Mouse (Mus musculus): ENCODE measurements at regions not wholly inside any gene's neighbourhood (a gene's known extent, or its start where the extent isn't known, plus 50 kb on each side); places are given as distances from the start of the nearest gene placed in this dataset.
A peak's percentile ranks its signal among the peaks of the same experiment; 100 is the strongest.

DNA sequence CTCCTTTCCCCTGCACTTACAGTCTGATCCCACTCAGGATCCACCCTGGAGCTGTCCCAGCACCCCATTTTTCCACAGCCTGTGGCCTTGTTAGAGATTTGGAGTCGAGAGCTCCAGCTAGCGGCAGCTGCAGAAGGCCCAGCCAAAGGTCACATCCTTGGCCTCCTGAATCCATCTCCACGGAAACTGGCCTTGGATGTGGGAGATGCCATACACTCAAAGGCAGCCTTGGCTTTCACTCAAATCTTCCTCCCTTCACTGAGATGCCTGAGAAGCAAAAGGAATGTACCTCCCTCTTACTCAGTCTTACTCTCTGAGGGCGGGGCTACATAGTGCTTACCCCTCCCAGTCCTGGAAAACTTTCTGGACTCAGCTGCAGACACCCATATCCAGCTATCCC lies 56.2 kb upstream of the Ky start:
- peak; percentile 17 to 77 for DNase-seq (ENCODE audit: inconsistent age in 2 of 2, low spot score in 1 of 2)

DNA sequence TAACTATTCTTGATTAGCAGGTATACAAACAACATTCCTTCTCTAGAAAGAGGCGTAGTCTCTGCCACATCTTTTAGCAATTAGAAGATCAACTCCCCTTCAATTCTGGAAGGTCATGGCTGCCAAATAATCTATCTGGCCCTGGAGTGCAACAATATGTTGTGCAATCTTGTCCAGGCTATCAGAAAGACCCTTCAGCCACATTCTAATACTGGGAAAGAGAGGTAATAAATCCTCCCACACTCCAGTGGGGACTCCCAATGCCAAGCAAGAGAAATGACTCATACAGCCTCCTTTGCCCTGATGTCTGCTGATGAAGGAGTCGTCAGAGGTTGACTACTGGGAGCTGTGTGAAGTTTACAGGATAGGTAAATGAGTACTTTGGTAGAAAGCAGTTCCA lies 59.5 kb upstream of the Ky start:
- DNase-seq (ENCODE audit: inconsistent age in 2 of 2, low spot score in 1 of 2) = peak in 1 of 2 experiments; percentile 77

DNA sequence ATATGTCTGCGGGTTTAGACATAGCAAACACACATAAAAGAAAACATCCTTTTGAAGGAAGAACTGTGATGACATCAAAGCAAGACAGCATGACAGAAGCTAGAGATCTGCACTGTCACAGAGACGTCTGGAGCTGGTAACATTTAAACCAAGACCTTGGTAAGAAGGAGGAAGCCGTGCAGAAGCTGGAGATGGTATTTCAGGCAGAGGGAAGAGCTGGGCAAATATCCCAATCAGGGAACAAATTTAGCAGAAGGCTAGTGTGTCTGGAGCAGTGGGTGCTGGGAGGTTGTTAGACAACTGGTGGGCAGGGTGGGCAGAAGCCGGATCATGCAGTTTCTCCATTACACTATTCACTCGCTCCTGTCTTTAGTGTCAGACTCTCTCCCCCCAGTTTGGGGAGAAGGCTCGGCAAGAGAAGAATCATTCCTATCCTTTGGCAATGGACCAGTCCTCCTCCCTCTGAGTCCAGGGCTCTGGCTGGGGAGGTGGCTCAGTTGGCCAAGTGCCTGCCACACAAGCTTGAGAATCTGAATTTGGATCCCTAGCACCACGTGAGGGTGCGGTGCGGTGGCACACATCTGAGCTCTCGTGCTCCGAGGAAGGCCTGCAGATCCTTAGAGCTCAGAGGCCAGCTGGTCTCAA lies 63.2 kb upstream of the Ky start:
- no peak for DNase-seq (ENCODE audit: inconsistent age in 2 of 2, low spot score in 1 of 2)

DNA sequence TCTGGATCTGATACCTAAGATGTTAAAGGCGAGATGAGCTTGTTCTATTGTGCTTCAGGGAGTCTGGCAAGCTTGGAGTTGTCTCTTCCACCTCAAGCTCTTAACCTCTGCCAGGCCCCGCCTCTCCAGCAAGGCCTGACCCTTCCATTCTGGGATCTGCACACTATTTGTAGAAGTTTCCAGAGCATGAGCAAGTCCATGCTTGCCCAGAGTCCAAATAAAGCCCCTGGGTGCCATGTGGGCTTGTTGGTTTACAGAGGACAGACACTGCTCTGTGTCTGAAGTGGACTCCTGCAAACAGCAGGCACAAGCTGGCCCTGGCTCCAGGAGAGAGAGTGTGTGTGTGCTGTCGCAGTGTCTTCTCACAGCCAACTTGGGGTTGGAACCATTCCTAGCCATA lies 67.9 kb upstream of the Ky start:
- no peak for DNase-seq (ENCODE audit: inconsistent age in 2 of 2, low spot score in 1 of 2)

DNA sequence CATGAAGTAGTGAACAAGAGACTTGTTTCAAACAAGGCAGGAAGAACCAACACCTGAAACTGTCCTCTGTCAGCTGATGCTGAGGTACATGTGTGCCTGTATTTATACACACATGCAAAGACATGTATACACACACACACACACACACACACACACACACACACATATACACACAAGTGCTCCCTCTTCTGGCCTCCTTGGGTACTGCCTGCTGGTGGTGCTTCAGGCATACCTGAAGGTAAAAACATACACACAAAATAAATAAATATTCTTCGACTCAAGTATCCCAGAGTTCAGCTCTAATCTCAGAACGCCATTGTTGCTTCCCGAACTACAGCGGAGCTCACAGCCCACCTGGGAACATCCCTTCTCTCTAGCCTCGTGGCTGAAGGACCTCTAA lies 69.2 kb upstream of the Ky start:
- peak in 1 of 2 experiments; percentile 56 for DNase-seq (ENCODE audit: inconsistent age in 2 of 2, low spot score in 1 of 2)

DNA sequence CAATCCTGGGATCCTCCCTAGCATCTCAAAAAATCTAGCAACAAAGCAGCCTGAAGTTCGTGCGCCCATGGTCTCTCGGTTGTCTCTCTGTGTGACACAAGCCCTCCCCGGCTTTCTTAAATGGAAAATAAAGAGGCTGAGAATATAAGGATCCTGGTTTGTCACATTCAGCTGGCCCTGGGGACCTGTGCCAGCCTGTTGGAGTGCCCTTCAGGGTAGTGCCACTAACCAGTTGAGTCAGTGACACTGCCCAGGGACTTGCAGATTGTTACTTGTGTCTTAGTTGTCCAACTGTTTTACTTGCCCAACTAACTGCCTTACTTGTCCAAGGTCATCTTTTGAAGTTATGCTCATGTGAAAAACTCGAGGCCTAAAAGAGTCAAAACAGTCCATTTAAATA lies 73.5 kb upstream of the Ephb1 start:
- peak in 1 of 2 experiments; percentile 76 for DNase-seq (ENCODE audit: inconsistent age in 2 of 2, low spot score in 1 of 2)

DNA sequence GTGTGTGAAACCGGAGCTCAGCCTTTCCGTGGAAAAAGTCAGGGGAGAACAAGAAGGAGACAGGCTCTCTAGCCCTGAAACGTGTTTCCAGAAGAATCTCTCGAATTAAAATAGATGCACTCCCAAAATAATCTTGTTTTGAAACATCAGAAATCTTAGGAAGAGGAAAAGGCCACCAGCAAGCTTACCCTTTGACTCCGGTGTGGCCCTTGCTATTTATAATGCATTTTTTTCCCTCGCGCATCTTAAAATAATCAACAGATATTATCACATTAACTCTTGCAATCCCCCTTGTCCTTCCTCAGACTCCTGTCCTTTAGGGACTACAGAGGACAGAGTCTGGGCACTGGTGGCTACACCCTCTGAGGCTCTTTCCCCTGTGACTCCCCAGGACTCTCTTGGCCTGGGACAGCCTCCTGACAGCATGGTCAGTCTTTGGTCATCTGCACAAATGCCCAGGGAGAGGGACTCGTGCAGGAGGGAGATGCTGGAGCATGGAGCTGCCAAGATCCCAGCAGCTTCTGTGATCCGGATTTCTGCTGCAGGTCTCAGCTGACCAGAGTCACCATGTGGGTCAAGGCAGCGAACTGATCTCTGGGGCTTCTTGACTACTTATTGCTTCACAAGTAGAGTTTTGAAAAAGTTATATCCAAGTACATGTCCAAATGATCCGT lies 70.3 kb upstream of the Ephb1 start:
- peak in 1 of 2 experiments; percentile 57 for DNase-seq (ENCODE audit: inconsistent age in 2 of 2, low spot score in 1 of 2)

DNA sequence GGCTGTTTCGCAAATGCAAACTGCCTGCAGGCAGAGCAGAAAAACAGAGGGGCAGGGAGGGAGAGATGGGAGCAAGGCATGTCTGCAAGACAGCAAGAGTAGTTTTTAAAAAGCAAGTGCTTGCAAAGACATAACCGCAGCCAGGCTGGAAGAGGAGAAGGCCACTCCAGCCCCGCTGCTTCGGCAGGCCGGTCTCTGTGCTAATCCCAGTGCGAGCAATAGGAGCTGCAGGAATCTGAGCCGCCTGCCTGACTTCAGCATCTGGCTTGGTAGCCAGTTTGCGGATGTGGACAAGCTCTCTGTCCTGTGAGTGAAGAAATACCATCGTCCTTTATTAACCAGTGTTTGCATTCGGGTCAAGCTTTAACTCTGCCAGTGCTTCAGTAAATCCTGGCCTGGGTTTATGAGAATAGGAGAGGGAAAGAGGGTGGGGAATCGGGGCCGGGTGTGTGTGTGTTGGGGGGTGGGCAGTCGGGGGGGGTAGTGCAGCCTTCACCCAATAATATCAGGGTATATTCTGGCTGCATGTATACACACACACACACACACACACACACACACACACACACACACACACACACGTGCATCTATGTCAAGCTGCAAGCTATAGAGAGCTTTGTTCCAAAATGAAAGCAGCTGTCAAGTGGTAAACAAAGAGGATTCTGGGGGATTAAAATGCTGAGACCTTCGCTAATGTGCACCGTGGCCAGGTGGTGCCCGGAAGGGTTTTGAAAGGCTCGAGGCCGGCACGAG lies 69.6 kb upstream of the Ephb1 start:
- peak in 1 of 2 experiments; percentile 52 for DNase-seq (ENCODE audit: inconsistent age in 2 of 2, low spot score in 1 of 2)

DNA sequence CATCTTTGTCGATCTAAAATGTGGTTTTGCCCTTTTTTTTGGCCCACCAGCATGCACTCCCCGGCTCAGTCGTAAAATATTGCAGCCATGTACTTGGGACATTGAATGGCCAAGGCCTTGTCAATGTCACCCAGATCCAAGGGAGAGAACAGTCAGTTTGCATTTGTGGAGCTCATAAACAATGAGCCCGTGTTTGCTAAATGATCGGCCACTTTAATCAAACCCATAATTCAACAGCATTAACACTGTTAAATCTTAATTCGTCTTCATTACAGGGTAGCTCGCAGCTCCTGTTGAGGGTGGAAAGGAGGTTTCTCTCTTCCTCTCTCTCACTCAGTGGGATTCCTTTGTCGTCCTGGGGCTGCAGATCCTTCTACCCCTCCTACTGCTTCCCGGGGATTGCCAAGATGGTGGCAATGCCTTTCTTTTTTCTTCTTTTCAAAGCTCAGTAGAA lies 69.0 kb upstream of the Ephb1 start:
- peak in 1 of 2 experiments; percentile 40 for DNase-seq (ENCODE audit: inconsistent age in 2 of 2, low spot score in 1 of 2)

DNA sequence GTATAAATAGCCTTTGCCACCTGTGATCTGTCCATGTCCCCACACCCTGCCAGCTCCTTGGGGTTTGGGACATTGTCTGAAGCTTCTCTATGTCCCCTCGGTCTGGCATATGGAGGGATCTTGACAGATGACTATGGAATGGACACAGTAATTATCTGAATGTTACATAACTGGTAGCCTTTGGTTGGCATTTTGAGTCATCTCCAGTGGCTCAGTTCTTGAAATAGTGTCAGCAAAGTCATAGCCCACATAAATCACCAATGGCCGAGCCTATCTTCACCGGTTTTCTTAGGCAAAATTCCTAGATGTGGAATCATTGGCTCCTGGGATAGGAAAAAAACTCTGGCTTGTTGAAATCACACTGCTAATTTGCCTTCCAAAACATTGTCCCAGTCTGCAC lies 67.3 kb upstream of the Ephb1 start:
- peak in 1 of 2 experiments; percentile 75 for DNase-seq (ENCODE audit: inconsistent age in 2 of 2, low spot score in 1 of 2)

DNA sequence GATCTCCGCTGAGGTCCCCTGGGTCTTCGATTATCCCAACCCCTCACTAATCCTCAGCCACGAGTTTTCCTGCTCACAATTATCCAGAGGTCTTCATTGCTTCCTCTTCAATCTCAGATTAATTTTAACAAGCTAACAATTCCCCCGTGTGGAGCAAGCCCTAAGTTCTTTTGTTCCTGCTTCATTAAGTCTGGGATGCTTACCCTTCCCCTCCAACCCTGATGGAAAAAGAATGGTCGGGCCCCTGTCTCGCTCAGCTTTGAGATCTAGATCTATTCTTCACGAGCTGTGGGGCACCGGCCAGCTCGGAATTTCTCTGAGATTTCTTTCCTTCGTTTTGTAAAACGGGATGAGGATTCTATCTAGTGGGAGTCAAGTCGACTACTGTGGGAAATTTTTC lies 65.7 kb upstream of the Ephb1 start:
- no peak for DNase-seq (ENCODE audit: inconsistent age in 2 of 2, low spot score in 1 of 2)

DNA sequence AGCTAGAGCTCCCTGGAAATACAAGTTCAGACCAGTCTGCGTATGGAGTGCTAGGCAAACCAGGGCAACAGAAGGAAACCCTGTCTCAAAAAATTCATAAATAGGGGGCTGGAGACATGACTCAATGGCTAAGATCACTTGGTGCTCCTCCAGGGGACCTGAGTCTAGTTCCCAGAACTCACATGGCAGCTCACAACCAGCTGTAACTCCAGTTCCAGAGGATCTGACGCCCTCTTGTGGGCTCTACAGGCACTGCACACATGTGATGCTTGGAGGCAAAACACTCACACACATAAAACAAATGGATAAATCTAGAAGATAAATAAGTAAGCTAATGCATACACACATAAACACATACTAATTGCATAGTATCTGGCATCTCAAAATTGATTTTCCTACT lies 59.1 kb upstream of the Ephb1 start:
- DNase-seq (ENCODE audit: inconsistent age in 2 of 2, low spot score in 1 of 2) = no peak

DNA sequence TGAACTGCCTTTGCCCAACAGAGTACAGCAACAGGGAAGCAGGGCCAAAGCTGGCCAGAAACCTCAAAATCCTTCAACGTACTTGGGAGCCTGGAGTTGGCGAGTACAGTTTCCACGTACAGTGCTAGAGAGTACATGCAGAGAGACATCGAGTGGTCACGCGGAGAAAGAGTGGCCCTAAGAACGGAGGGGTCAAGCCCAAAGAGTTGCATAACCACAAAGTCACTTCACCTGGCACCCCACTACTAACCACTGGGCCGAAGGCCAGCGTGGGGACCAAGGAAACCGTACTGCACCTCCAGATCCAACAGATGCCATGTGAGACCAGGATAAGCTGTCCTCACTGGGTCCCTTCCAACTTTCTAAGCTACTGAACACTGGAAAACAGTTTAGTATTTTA lies 56.2 kb upstream of the Ephb1 start:
- no peak for DNase-seq (ENCODE audit: inconsistent age in 2 of 2, low spot score in 1 of 2)

DNA sequence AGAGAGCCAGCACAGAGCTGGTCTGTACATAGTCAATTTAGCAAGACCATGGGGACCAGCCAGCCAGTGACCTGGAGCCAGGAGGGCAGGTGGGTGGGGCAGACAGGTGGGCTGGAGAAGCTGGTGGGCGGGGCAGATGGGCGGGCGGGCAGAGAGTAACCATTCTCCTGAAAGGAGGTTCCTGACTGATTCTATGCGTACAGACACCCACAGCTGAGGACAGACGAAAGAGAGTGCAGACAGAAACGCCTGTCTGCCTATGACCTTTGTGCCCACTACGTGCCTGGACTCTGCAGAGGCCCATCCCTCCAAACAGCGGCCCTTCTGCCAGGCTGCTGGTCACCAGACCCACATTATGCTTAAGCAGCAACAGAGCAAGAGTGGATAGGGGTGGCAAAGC lies 51.5 kb upstream of the Ephb1 start:
- no peak for DNase-seq (ENCODE audit: inconsistent age in 2 of 2, low spot score in 1 of 2)
